Mouse (Mus musculus) cortical plate, adult 2 months (tissue): ENCODE data around the gene Pigw.

Source experiments
- CTCF ChIP-seq: fragments of 200-500 bp; IDR thresholded peaks from 2 replicates; pipeline ENCODE4 v1.5.1; 2011; ENCODE audit warnings: mild to moderate bottlenecking, control low read depth, low read length; ENCODE audit not compliant: insufficient read depth; ENCODE audit errors: extremely low read depth
- POLR2A ChIP-seq: fragments of 200-500 bp; IDR thresholded peaks from 2 replicates; pipeline ENCODE4 v1.6.1; 2011; ENCODE audit warnings: mild to moderate bottlenecking, low read length, control low read depth; ENCODE audit not compliant: insufficient read depth; ENCODE audit errors: extremely low read depth

DNA sequence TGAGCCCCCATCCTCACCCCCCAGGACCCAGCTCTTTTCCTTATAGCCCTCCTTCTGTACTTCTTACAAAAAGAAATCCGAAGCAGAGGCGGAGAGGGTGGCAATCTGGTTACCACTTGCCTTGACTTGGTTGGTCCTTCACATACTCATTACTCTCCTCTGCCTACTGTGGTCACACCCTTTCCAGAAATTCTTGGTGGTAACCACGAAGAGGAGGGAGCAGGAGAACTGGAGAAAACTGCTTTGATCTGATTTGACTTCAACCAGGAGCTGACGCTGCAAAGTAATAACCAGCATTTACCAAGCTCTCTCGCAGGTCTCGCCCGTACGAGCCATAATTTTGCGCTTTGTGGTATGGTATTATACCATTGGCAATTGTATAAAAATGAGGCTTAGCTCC is 886 bp upstream of the Pigw start:
- TF ChIP-seq CTCF (no peak), POLR2A (no peak)
